Mouse (Mus musculus) forebrain, embryonic 12.5 days (tissue): Measurements from ENCODE around the gene Nfatc4. TPM values are rescaled to one million over a fixed set of nuclear protein-coding genes. Genes with fewer than 3 reads are reported as not detected.

ENCODE experiments used
- ATAC-seq: fragments of 200-750 bp; cut with Nextera tagmentation; 2 replicates; pipeline ENCODE4 v1.8.0; 2017; ENCODE audit warnings: moderate TSS enrichment; ENCODE audit not compliant: low FRiP score
- H3K27ac ChIP-seq: fragments of 300-500 bp; sonication (generic); 2 replicates; pipeline ENCODE4 v1.5.1; 2016; ENCODE audit warnings: mild to moderate bottlenecking
- H3K27me3 ChIP-seq: fragments of 300-500 bp; sonication (generic); 2 replicates; pipeline ENCODE4 v1.6.1; 2016; ENCODE audit warnings: mild to moderate bottlenecking
- H3K36me3 ChIP-seq: fragments of 300-500 bp; sonication (generic); replicated peaks from 2 replicates; pipeline ENCODE4 v1.6.1; 2016; ENCODE audit warnings: mild to moderate bottlenecking
- H3K4me1 ChIP-seq: fragments of 300-500 bp; sonication (generic); 2 replicates; pipeline ENCODE4 v1.6.1; 2016
- H3K4me2 ChIP-seq: fragments of 300-500 bp; sonication (generic); 2 replicates; pipeline ENCODE4 v1.6.1; 2016; ENCODE audit warnings: mild to moderate bottlenecking, moderate library complexity
- H3K4me3 ChIP-seq: fragments of 300-500 bp; sonication (generic); replicated peaks from 2 replicates; pipeline ENCODE4 v1.5.1; 2016; ENCODE audit warnings: mild to moderate bottlenecking
- H3K9ac ChIP-seq: fragments of 300-500 bp; sonication (generic); 2 replicates; pipeline ENCODE4 v1.6.1; 2016; ENCODE audit warnings: mild to moderate bottlenecking
- H3K9me3 ChIP-seq: fragments of 300-500 bp; sonication (generic); 2 replicates; pipeline ENCODE4 v1.6.1; 2016
- WGBS: fragments of 180-500 bp; shearing (Covaris S2); methylation state at CpG from one replicate; pipeline ENCODE4 v1.1.7; 2016; 5-methylcytosine and 5-hydroxymethylcytosine counted together
- polyA plus RNA-seq: library from polyadenylated mRNA; unstranded; fragments of >200 nt; fragmentation: Nextera tagmentation; extraction: Ambion mirVana; gene quantifications from 2 replicates; pipeline ENCODE4 v1.2.1, GENCODE M21; 2016

The Nfatc4 gene
- polyA plus RNA-seq, 1 experiment from 2014 or later, result 35.6 TPM

DNA sequence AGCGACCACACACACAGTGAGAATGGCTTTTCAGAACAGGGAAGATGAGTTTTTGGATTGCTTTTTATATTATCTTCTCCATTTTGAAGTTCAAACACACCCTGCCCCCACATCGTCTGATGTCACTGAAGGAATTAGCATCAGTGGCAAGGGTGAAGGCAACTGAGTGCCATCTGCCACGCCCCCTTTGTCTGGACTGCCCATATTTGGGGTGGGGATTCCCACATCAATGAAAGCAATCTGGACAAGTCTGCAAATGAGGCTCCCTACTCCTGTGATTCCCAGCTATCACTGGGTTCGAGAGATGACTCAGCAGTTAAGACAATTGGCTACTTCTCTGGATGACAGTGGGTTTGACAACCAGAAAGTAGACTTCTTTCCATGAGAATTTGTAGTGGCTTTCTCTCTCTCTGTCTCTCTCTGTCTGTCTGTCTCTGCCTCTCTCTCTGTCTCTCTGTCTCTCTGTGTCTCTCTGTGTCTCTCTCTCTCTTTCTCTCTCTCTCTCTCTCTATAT, 18.0 kb downstream of the Nfatc4 start:
- Histone ChIP-seq H3K4me3 (no peak overlapping the region), H3K9ac (no peak overlapping the region), H3K36me3 (no peaks in the 10 kb centered on the region), H3K27me3 (no peaks in the 10 kb centered on the region), H3K9me3 (no peaks in the 10 kb centered on the region), H3K4me2 (no peak overlapping the region), H3K27ac (no peak overlapping the region), H3K4me1 (0 out of 2 replicates have a peak, but pooled peaks cover 7% of the 10 kb centered on the region)
- WGBS, result 74% methylated on average over 4 of the region's 4 CpGs
- no peak for ATAC-seq

DNA sequence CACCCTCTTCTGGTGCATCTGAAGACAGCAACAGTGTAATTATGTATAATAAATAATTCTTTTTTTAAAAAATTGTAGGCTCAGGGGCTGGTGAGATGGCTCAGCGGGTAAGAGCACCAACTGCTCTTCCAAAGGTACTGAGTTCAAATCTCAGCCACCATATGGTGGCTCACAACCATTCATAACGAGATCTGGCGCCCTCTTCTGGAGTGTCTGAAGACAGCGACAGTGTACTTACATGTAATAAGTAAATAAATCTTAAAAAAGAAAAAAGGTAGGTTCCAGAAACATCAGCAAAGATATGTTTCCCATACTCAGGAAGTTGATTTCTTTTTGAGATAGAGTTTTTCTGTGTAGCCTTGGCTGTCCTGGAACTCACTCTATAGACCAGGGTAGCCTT, 19.9 kb downstream of the Nfatc4 start:
- 85% methylated on average over 4 of the region's 4 CpGs for WGBS
- ATAC-seq, result no peak
- H3K9me3 ChIP-seq, result no peaks in the 10 kb centered on the region
- no peaks in the 10 kb centered on the region for H3K27me3 ChIP-seq
- 0 out of 2 replicates have a peak, but pooled peaks cover 7% of the 10 kb centered on the region for H3K4me1 ChIP-seq
- no peak overlapping the region for H3K9ac ChIP-seq
- no peak overlapping the region for H3K27ac ChIP-seq
- H3K36me3 ChIP-seq, result no peaks in the 10 kb centered on the region
- H3K4me2 ChIP-seq, result no peak overlapping the region
- no peak overlapping the region for H3K4me3 ChIP-seq

DNA sequence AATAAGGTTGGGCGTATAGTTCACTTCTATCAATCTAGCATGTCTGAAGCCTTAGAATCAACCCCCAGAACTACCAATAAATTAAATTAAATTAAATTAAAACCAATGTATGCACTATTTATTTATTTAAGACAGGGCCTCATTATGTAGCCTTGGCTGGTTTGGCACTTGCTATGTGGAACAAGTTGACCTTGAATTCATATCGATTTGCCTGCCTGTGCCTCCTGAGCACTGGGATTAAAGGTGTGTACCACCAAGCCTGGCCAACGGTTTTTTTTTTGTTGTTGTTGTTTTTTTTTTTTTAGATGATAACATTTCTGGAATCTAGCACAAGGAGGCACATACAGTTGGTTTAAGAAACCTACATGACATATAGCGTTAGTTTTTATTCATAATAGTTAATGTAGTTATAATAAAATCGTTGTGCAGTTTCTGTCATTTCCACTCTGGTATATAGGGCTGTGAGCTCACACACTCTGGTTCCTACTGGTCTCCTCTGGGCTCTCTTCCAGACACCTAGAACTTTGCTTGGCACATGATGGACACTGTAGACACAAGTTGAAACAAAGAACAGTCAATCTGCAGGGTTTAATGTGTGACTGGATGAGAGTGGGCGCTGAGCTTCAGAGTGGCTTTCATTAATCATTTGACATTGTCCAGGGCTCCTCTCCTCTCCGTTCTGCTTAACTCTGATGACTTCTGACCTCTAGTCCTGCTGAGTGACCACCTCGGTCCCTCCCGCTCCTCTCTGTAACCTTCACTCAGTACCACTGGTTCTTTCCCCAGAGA, 22.8 kb downstream of the Nfatc4 start:
- H3K4me2 ChIP-seq, result no peak overlapping the region
- ATAC-seq, result no peak
- no peaks in the 10 kb centered on the region for H3K36me3 ChIP-seq
- WGBS, result 81% methylated on average over 9 of the region's 9 CpGs
- H3K4me3 ChIP-seq, result no peak overlapping the region
- no peak overlapping the region for H3K9ac ChIP-seq
- no peak overlapping the region for H3K27ac ChIP-seq
- H3K27me3 ChIP-seq, result no peaks in the 10 kb centered on the region
- H3K4me1 ChIP-seq, result no peaks in the 10 kb centered on the region
- no peaks in the 10 kb centered on the region for H3K9me3 ChIP-seq

DNA sequence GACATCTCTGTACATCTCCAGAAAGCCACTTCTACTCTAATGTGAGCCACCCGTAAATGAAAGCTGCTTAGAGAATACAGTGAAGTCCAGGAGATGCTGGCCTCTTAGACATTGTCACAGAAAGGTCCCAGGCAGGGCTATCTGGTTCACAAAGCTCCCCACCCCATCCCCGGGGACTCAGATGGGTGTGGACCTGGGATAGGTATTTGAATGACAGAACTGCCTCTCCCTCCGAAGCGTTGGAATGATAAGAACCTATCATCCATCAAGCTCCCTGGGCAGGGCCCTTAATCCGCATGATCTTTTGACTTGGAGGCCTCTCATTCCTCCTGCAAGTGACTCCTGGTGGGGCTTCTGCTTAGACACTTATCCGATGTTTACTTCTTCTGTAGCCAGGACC, 27.9 kb downstream of the Nfatc4 start:
- Histone ChIP-seq H3K4me3 (no peak overlapping the region), H3K9me3 (no peaks in the 10 kb centered on the region), H3K27me3 (no peaks in the 10 kb centered on the region), H3K27ac (no peak overlapping the region), H3K36me3 (no peaks in the 10 kb centered on the region), H3K4me2 (no peak overlapping the region), H3K4me1 (peaks cover 30% of the 10 kb centered on the region), H3K9ac (no peak overlapping the region)
- no peak for ATAC-seq
- WGBS, result 74% methylated on average over 6 of the region's 6 CpGs

DNA sequence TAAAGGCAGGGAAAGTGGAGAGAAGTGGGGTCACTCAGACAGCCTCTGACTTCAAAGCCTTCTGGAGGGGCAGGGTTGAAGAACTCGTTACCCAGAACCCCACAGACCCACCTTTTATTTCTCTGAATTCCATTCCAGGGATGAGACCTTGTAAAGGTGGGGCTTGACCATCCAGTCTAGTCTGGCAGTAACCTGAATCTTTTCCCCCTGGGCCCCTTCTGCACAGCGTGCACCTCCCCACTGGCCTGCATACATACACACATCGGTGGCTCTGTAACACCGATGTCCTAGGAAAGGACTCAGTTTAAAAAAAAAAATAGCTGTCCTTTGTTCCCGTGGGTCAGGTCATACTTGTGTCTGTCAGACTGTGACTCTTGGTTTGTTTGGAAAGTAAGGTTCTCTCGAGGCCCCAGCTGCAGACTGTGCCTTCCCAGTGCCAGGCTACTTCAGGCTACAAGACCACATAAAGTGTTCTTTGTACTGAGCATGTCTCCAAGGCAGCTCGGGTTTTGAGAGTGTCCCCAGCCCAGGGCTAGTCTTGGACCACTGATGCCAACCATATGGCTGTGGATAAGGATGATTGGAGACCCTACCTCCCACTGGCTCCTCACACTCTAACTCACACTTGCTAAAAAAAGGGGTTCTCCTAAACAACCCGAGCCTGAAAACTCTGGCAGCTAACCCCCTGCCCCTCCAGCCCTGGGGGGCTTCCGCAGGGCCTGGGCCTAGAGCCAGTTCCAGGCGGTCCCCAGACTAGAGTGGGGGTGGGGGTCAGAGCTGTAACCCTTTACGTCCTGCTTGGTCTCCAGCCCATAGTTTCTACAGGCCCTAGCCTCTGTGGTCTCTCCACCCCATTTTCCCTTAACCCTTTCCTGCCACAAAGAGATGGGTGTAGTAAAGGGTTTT, 30.0 kb downstream of the Nfatc4 start:
- Histone ChIP-seq H3K4me2 (peak overlapping the region; percentile 85), H3K9me3 (no peaks in the 10 kb centered on the region), H3K36me3 (peaks cover 5% of the 10 kb centered on the region; the same call in 1 of the 2 replicates), H3K9ac (peak overlapping the region; percentile 84), H3K27me3 (no peaks in the 10 kb centered on the region), H3K27ac (peak overlapping the region; percentile 94), H3K4me1 (peaks cover 46% of the 10 kb centered on the region), H3K4me3 (peak overlapping the region; percentile 65)
- 3% methylated on average over 11 of the region's 11 CpGs for WGBS
- peak; percentile 79 for ATAC-seq

DNA sequence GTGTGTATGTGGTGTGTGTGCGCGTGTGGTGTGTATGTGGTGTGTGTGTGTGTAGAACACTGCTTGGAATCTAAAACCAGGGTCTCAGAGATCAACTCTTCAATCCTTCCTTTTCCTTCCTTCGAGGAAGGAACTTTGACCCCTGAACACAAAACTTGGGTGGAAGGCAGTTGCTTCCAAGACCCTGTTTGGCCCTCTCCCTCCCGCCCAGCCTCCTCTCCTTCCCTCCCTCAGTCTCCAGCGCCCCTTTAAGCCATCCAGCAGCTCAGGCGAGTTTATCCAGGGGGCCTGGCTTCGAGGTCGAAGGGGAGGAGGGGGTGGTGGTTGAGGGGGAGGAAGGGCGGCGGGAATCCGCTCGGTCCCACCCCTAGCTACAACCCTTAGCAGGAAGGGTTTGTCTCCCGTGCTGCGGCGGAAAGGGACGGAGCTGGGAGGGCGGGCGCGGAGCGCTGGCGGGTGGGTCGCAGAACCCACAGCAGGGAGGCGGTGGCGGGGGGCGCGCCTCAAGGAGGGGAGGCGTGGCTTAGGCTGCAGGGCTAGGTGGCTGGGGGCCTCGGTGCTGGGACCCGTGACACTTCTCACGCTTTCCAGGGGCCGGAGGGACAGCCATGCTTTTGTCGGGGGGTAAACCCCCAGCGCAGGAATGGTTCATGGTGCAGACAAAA, 30.8 kb downstream of the Nfatc4 start, which contains the start of gene Nynrin:
Nynrin (plus strand) TSS at position 390 of the 665 bp plus-strand sequence.
- WGBS, result 1% methylated on average over 25 of the region's 33 CpGs
- Histone ChIP-seq H3K4me1 (peaks cover 48% of the 10 kb centered on the region), H3K9ac (peak within 1 kb of the TSS; percentile 84), H3K27me3 (no peaks in the 10 kb centered on the region), H3K36me3 (peaks cover 6% of the 10 kb centered on the region; the same call in 1 of the 2 replicates), H3K9me3 (no peaks in the 10 kb centered on the region), H3K27ac (peak within 1 kb of the TSS; percentile 94), H3K4me2 (peak within 1 kb of the TSS; percentile 85), H3K4me3 (peak within 1 kb of the TSS; percentile 65)
- ATAC-seq, result peak; percentile 86

DNA sequence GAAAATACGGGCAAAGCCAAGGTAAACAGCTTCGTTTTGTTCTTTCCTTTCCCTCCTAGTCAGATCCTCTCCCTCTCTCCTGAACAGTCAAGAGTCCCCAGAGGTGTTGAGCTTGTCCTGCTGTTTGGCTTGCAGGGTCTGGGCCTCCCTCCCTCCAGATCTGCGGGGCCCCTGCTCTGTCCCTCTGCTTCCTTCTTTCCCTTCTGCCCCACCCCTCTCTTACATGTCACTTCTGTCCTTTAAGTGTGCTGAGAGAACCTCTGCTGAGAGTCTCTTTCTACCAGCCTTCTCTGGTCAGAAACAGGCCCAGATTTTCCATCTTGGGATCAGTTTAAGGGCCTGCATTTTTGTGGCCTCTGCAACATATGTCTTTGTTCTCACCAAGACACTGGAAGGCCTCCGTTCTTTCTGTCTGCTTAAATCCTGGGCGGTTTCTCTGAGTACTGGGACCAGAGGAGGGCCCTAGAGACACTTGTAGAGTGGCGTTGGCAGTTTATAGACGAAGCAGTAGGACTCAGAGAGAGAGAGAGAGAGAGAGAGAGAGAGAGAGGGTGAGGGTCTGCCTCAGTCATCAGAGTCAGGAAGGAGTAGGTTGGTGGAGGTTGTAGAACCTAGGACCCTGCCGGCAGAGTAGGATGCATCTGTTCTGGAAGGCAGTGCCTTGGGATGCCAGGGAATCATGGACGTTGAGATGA, 31.6 kb downstream of the Nfatc4 start:
- H3K4me2 ChIP-seq, result peak overlapping the region; percentile 85
- no peaks in the 10 kb centered on the region for H3K9me3 ChIP-seq
- H3K9ac ChIP-seq, result peak overlapping the region; percentile 84
- peak; percentile 15; the same call in 1 of the 2 replicates for ATAC-seq
- H3K36me3 ChIP-seq, result peaks cover 9% of the 10 kb centered on the region; the same call in 1 of the 2 replicates
- no peaks in the 10 kb centered on the region for H3K27me3 ChIP-seq
- H3K4me1 ChIP-seq, result peaks cover 48% of the 10 kb centered on the region
- 0% methylated on average over 9 of the region's 9 CpGs for WGBS
- H3K27ac ChIP-seq, result peak overlapping the region; percentile 94
- H3K4me3 ChIP-seq, result peak overlapping the region; percentile 65

DNA sequence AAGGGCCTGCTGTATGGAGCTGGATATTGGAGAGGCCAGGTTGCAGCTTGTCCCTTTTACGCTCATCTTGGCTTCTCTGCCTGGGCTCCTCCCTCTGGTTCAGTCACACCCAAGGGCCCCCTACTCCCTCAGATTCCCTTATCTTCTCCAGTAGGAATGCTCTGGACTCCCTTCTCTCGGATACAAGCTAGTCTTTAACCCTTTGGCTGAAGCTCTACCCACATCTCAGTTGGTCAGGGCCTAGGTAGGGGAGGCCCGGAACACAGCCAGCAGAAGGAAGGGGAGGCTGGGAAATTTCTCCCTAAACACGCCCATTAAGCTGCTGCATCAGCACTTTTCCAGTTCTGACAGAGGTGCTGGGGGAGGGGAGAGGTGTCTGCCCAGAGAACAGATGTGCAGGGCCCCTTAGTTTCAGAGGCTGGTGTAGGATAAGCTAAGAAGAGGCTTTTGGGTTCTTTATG, 32.2 kb downstream of the Nfatc4 start:
- Histone ChIP-seq H3K4me2 (peak overlapping the region; percentile 85), H3K9me3 (no peaks in the 10 kb centered on the region), H3K36me3 (peaks cover 9% of the 10 kb centered on the region; the same call in 1 of the 2 replicates), H3K27ac (peak overlapping the region; percentile 94), H3K4me3 (peak overlapping the region; percentile 65), H3K27me3 (no peaks in the 10 kb centered on the region), H3K9ac (peak overlapping the region; percentile 84), H3K4me1 (peaks cover 48% of the 10 kb centered on the region)
- ATAC-seq, result peak; percentile 12; the same call in 1 of the 2 replicates
- 2% methylated on average over 4 of the region's 4 CpGs for WGBS

DNA sequence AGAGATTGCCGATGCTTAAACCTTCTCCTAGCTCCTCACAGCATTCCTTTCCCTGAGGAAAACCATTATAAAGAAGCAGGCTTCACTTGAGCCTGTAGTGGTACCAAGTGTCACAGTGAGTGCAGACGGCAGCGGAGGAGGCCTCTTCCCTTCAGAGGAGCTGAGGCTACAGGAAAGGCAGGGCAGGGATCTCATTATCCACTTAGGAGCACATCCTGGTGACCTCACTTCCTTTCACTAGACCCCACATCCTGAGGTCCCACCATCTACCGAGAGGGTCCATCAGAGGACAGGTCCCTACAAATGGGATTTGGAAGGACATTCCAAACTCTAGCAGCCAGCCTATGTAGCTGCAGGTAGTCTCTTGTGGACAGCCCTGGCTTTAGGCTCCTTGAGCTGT, 34.6 kb downstream of the Nfatc4 start:
- Histone ChIP-seq H3K9ac (no peak overlapping the region; the same call in 1 of the 2 replicates), H3K27ac (no peak overlapping the region), H3K9me3 (no peaks in the 10 kb centered on the region), H3K4me3 (no peak overlapping the region), H3K27me3 (no peaks in the 10 kb centered on the region), H3K36me3 (peaks cover 9% of the 10 kb centered on the region; the same call in 1 of the 2 replicates), H3K4me1 (peaks cover 57% of the 10 kb centered on the region), H3K4me2 (peak overlapping the region; percentile 10; the same call in 1 of the 2 replicates)
- no peak for ATAC-seq
- WGBS, result 74% methylated on average over 4 of the region's 4 CpGs

DNA sequence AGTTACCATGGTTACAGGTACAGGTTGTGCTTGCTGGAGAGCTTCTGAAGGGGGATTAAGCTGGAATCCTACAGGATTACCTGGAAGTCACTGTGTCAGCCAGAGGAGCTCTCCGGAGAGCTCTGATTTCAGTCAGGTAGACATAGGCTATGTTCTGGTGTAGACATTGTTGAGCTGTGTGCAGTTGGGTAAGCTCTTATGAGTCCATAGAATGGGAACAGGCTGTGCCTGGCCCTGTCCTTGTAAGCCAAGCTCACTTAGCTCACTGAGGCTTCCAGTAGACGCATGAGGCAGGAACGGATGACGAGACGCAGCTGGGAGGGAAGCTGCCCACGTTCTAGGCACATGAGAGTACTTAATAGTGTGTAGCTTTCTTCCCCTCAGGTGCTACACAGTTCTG, 39.2 kb downstream of the Nfatc4 start:
- H3K4me2 ChIP-seq, result no peak overlapping the region
- no peak for ATAC-seq
- H3K4me1 ChIP-seq, result peaks cover 27% of the 10 kb centered on the region
- 80% methylated on average over 6 of the region's 6 CpGs for WGBS
- H3K9me3 ChIP-seq, result no peaks in the 10 kb centered on the region
- H3K9ac ChIP-seq, result no peak overlapping the region
- H3K27me3 ChIP-seq, result no peaks in the 10 kb centered on the region
- H3K27ac ChIP-seq, result no peak overlapping the region
- H3K36me3 ChIP-seq, result peaks cover 49% of the 10 kb centered on the region
- H3K4me3 ChIP-seq, result no peak overlapping the region

DNA sequence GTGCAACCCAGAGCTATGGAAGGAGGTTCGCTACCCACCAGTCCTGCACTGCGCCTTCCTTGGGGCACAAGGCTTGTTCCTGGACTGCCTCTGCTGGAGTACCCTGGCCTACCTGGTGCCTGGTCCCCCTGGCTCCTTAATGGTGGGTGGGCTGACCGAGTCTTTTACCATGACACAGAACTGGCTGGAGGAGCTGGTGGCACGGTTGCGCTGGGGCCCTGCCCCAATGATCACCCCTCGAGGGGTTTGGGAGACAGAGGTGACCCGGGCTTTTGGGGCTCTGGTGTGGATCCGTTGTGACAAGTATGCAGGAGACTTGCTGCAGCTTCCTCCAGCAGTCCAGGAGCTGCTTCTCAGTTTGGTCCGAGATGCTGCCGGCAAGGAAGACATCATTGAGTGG, 40.0 kb downstream of the Nfatc4 start:
- Histone ChIP-seq H3K4me2 (no peak overlapping the region), H3K4me1 (peaks cover 21% of the 10 kb centered on the region), H3K36me3 (peaks cover 47% of the 10 kb centered on the region), H3K4me3 (no peak overlapping the region), H3K27ac (0 out of 2 replicates have a peak overlapping the region, but pooled peaks have one; percentile 8), H3K9ac (no peak overlapping the region), H3K27me3 (no peaks in the 10 kb centered on the region), H3K9me3 (no peaks in the 10 kb centered on the region)
- WGBS, result 89% methylated on average over 10 of the region's 10 CpGs
- no peak for ATAC-seq
